Mouse (Mus musculus) skeletal muscle tissue, adult 2 months (tissue): ENCODE measurements around the gene Gm42517.

Experiments
- DNase-seq: peaks from one replicate; pipeline ENCODE4 v3.0.0-alpha.2; 2012; ENCODE audit warnings: low read depth, low spot score

The Gm42517 gene

DNA sequence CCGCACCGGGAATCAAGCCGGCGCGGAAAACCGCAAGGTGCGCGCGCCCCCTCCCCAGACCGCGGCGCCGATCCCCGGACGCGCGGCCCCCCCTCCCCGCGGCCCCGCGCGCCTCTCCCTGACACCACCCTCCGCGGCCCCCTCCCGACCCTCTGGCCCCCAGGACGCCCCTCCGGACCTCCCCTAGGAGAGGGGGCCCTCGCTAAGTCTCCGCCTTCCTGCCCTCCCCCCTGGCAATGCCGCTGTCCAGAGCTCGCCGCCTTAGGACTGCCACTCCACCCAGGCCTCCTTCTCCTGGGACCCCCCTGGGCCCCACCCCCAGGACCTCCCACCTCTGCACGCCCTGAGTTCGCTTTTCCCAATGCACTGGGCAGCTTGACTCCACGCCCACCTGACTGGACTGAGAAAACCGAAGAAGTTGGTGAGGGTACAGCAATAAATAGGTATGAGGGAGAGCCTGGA lies at the start of gene Gm42517:
Gm42517 (minus strand) TSS at position 52 of the 462 bp plus-strand sequence.
- DNase-seq: no peak

- no peak for DNase-seq
Measured at GRCm38 (mm10) chr5:108414711-108415110, 47.0 kb upstream of the Gm42517 start.

DNA sequence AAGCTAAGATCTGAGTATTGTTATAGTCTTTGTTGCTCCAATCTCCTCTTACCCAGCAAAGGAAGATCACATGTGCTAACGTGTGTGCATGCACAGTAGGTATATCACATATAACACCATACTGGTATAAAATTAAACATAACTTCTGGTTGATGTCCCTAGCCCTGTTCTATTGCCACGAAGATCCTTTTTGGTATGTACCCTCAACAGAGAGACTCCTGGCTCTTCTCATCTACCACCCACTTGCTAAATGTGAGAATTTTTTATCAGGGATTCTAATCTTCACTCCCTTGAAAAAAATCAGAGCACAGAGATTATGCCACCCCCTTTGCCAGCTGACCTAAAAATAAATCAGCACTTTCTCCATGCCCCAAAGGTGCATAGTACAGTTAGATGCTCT lies 39.3 kb upstream of the Gm42517 start:
- DNase-seq: no peak

DNA sequence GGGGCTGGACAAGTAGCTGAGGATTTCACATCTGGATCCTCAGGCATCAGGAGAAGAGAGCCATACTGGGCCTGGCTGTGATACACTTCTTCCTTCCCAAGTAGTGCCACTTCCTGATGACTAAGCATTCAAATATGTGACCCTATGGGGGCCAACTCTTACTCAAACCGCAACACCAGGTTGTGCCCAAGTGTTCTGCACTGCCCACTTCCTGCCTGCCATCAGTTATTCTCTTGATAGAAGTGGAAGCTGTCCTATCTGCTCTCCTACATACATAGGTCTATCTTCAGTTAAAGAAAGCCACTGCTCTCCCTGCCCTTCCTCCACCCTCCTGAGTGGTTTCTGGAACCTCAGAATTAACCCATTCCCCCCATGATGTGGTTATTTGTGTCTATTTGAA lies 37.7 kb upstream of the Gm42517 start:
- DNase-seq: no peak

DNA sequence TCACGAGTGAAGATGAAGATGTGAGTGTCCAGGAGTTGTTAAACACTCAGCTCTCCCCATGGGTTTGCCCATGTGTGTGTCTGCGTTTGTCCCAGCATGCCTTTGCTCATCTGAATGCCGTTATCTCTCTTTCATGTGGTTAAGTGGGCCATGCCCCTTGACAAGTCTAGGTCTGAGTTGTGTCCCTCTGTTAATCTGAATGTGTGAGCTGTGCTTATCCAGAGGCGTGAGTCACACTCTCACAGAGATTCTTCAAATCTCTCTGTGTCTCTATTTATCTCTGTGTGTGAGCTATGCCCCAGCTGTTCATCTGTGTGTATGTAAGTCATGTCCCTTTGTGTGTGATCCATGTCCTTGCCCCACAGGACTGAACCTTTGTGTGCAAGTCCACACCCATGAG lies 35.7 kb upstream of the Gm42517 start:
- DNase-seq: no peak

DNA sequence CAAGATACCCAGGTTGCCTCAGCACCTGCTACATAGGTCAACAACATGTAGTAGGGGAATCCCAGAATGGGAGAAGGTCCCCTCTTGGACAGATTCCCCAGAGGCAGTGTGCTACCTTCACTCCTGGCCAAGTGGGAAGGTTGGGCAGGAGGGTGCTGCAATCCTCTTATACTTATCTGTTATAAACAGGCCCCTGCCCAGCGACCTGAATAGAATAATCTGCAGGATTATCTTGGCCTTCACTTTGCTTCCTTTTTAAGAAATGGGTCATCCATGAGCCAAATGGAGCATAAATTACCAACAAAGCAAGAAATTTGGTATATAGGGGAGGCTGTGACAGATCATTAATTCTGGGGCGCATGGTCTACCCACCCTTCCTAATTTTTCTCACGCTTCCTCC lies 22.0 kb upstream of the Gm42517 start:
- no peak for DNase-seq

GRCm38 (mm10) chr5:108388201-108388600 lies 20.5 kb upstream of the Gm42517 start, which contains the start of gene Pde6b:
Pde6b (plus strand) TSS chr5:108388391.
- DNase-seq: no peak

- no peak for DNase-seq
Measured at GRCm38 (mm10) chr5:108386449-108386848, 18.7 kb upstream of the Gm42517 start.

DNA sequence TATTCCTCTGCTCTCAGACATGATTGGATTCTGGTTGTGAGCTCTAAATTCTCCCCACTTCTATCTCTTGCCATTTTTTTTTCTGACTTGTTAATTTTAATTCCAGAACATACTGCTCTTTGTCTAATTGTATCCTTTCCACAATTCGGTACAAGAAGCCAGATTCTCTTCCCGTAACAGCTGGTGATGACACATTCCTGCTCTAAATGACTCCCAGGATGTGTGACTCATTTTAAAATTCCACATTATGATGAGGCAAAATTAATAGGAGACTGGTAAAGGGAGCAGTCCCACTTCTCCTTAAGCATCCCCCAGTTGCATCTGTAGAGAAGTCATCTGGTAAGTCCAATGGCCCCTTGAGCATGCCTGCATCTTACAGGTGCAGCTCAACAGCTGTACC lies 17.9 kb upstream of the Gm42517 start:
- no peak for DNase-seq

DNA sequence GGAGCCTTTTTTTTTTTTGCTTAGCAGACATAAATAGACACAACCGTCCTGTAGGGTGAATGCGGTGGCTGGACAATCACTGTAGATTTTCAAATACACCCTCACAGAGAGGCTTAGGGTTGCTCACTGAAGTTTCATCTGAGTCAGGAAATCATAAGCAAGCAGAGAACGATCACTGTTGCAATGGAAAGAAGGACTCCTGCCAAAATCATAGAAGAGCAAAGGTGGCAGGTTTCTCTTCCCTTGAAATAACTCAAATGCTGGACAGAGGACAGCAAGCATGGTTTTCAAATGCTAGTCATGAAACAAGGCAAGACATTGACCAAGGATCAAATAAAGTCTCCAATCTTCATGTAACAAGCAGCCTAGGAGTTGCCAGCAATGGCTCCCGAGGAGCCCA lies 10.6 kb upstream of the Gm42517 start:
- DNase-seq: no peak

- DNase-seq: no peak
Measured at GRCm38 (mm10) chr5:108376059-108376458, 8.3 kb upstream of the Gm42517 start.

DNA sequence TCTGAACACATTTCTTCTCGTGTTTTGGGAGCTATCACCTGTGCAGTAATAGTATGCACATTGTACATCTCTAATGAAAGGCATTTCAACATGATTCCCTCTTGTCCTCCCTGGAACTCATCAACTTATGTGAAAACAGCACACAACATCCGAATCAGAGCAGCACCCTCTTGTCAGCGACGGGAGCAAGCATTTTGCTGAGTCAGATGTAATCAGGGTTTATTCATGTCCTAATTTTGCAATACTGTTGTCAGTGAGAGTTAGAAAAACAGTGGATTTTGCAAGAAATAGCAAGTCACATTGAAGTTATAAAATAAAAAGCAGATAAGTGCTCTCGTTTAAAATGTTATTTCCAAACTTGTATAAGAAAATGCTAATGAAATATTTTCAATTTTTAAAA lies 6.4 kb upstream of the Gm42517 start:
- DNase-seq: no peak

- DNase-seq: no peak
Measured at GRCm38 (mm10) chr5:108369964-108370363, 2.2 kb upstream of the Gm42517 start.

DNA sequence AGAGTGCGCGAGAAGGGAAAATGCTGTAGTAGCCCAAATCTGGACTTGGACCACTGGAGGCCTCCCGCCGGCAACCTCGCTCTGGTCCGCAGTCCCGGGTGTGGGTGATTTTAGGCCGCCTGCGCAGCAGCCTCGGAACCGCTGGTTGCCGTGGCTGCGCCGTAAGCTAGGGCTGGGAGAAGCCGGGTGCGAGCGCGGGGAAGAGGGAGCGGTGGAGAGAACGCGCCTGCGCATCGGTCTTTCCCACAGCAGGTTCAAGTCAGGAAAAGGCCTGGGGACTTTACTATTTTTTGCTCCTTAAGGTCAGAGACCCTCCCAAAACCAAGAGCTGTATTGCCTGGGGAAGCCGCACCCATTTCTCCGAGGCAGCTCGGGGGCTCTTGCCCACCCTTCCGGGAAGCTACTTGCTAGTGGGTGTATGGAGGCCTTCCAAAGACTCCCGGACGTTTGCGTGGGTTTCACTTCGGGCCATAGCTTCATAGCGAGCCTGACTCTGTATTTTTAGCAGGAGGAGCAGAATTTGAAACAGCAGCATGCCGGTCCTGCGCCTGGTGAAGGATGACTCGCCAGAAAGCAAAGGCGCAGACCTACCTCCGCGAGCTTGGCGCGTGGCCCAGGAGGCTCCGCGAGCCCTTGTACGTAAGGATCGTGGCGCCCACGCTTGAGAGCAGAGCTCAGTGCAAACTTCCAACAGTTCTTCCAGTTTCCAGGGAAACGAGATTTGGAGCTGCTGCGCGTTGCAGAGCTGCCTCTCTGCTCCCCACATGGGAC lies 1.3 kb upstream of the Gm42517 start:
- no peak for DNase-seq

DNA sequence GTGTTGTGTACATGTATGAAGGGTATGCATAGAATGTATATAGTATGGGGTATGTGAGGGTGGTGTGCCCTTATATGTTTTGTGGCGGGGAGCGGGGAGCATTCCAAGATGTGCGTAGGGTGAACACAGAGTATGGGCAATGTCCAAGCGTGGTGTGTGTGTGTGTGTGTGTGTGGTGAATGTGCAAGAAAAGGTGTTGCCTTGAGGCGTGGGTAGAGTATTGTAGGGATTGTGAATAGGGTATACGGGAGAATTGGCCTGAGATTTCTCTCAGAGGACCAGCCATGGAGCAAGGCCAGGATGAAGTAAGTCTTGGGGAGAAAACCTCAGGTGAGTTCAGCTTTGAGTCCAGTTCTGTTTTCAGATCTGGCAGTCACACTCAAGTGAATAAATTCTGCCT lies 724 bp upstream of the Gm42517 start:
- DNase-seq: no peak

DNA sequence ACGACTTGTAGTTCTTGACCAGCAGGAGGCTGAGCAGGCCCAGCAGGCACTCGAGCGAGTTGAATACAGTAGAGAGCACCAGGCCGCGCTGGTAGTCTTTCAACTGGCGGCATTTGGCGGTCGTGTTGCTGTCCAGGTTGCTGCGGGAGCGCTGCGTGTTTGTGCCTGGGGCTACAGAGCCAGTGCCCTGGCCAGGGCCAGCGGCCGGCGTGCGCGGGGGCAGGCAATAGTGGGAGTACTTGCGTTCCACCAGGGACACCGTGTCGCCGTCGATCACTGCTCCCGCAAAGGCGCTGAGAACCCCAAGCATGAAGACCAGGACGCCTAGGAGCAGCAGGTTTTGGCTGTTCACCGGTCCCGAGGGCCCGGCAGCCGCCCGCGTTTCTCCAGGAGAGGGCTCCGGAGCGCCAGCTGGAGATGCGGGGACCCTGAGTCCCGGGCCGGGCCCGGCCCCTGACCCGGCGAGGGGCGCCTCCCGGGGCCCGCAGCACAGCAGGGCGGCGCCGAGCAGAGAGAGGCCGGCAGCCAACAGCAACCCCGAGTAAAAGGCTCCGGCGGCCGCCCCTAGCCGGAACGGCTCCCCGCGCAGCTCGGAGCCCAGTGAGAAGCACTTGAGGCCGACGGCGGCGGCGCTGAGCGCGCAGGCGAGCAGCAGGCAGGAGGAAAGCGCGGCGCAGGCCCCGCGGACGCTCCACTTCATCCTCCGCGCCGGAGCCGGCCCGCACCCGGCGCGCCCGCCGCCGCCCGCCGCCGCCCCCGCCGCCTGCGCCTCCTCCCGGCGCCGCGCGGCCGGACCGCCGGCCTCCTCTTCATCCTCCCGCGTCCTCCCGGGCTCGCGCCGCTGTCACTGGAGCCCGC lies 509 bp downstream of the Gm42517 start:
- DNase-seq: no peak

DNA sequence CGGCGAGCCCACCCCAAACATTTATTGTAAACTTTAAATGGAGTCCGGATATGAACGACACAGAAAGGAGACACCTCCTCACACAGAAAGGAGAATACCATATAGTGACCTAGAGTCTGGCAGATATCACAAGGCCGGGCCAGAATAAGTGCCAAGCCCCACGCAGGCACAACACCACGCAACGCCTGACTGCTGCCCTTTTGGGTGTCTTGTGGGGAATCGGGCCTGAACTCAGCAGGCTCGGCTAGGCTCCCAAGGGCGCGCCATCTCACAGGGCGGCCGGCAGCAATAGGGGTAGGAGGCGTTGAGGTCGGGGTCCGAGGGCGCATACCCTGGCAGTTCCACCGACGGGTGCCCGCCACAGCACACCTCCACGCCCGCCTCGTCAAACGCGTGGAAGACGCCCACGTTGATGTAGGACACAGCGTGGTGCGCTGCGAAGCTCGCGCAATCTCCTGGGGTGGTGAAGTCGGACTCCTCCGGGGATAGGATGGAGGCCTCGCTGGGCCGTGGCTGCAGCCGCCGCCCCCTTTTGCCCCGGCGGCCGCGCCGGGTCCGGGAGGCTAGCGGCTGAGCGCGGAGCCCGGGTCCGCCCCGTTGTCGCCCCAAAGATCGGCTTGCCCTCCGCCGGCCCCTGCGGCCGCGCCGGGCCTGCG lies 1.3 kb downstream of the Gm42517 start:
- no peak for DNase-seq

GRCm38 (mm10) chr5:108362330-108362729 lies 5.4 kb downstream of the Gm42517 start:
- DNase-seq: no peak

GRCm38 (mm10) chr5:108360211-108360610 lies 7.5 kb downstream of the Gm42517 start:
- no peak for DNase-seq

GRCm38 (mm10) chr5:108359491-108359890 lies 8.2 kb downstream of the Gm42517 start:
- no peak for DNase-seq

DNA sequence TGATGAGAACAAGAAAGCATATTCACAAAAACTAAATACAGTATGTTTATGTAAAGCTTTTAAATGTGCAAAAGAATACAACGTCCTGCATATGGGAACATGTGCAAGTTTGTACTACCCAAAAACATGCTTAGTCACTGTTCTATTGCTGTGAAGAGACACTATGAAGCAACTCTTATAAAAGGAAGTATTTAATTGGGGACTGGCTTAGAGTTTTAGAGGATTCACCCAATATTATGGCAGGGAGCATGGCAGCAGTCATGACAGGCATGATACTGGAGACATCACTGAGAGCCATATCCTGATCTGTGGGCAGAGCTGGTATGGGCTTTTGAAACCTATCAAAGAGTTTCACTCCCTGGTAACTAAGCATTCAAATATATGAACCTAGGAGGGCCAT lies 9.9 kb downstream of the Gm42517 start:
- DNase-seq: no peak

DNA sequence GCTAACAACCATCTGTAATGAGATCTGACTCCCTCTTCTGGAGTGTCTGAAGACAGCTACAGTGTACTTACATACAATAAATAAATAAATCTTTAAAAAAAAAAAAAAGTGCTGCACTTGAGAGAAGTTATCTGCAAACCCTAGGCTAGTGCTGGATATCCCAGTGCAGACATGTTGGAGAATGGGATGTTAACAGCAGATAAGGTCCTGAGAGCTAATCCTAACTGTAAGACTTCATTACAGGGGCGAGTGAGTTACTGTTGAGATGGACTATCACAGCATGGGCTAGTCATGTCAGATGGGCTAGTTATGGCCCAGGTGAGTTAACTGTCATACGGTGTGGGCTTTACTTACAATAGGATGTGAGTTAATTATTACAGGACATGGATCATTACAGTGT lies 13.7 kb downstream of the Gm42517 start:
- DNase-seq: no peak
